Mouse (Mus musculus): ENCODE data around the gene Plcl2. TPM values are rescaled to one million over a fixed set of nuclear protein-coding genes. Genes with fewer than 3 reads are reported as not detected.
"Not testable (repeated sequence)": the region's sequence is repeated elsewhere in the genome, so short reads cannot be mapped to it uniquely, and the experiment has no call there.

Plcl2 gene
- polyA plus RNA-seq, 1 experiment, result 2.9 TPM

- no peaks in the 10 kb centered on the region for H3K36me3 ChIP-seq (ENCODE audit: control insufficient read depth, insufficient read depth, low read length, poor library complexity, severe bottlenecking)
- no peaks in the 10 kb centered on the region for H3K9me3 ChIP-seq (replicated peaks; ENCODE audit: control insufficient read depth, insufficient read depth, low read length, poor library complexity, severe bottlenecking)
- no peaks in the 10 kb centered on the region for H3K4me1 ChIP-seq (ENCODE audit: control insufficient read depth, insufficient read depth, low read length)
- H3K27ac ChIP-seq (ENCODE audit: insufficient read depth, low read length), result no peak overlapping the region
- H3K4me3 ChIP-seq (ENCODE audit: low read depth, low read length), result no peak overlapping the region
- H3K27me3 ChIP-seq (ENCODE audit: control insufficient read depth, insufficient read depth, low read length, poor library complexity, severe bottlenecking), result no peaks in the 10 kb centered on the region
- no peak for TF ChIP-seq POLR2A (IDR thresholded peaks at IDR 0.05; ENCODE audit: insufficient read depth, low read length)
- TF ChIP-seq CTCF (IDR thresholded peaks at IDR 0.05; ENCODE audit: low read depth, low read length), result no peak
- TF ChIP-seq EP300 (IDR thresholded peaks at IDR 0.05; ENCODE audit: insufficient read depth, low read depth, low read length), result no peak
- no peak overlapping the region for H3K9ac ChIP-seq (ENCODE audit: low read depth, poor library complexity, severe bottlenecking)
These were observed 42.9 kb downstream of the Plcl2 start for GRCm38 (mm10) chr17:50552130-50552529.

- TF ChIP-seq CTCF (IDR thresholded peaks at IDR 0.05; ENCODE audit: low read depth, low read length) (no peak), EP300 (IDR thresholded peaks at IDR 0.05; ENCODE audit: insufficient read depth, low read depth, low read length) (no peak), POLR2A (IDR thresholded peaks at IDR 0.05; ENCODE audit: insufficient read depth, low read length) (no peak)
- Histone ChIP-seq H3K9me3 (replicated peaks; ENCODE audit: control insufficient read depth, insufficient read depth, low read length, poor library complexity, severe bottlenecking) (no peaks in the 10 kb centered on the region), H3K4me3 (ENCODE audit: low read depth, low read length) (no peak overlapping the region), H3K9ac (ENCODE audit: low read depth, poor library complexity, severe bottlenecking) (no peak overlapping the region), H3K27me3 (ENCODE audit: control insufficient read depth, insufficient read depth, low read length, poor library complexity, severe bottlenecking) (peaks cover 1% of the 10 kb centered on the region; the same call in 1 of the 2 replicates), H3K27ac (ENCODE audit: insufficient read depth, low read length) (no peak overlapping the region), H3K4me1 (ENCODE audit: control insufficient read depth, insufficient read depth, low read length) (no peaks in the 10 kb centered on the region), H3K36me3 (ENCODE audit: control insufficient read depth, insufficient read depth, low read length, poor library complexity, severe bottlenecking) (no peaks in the 10 kb centered on the region)
These were observed 48.5 kb downstream of the Plcl2 start for GRCm38 (mm10) chr17:50557566-50558238.

GRCm38 (mm10) chr17:50558239-50558625 is 49.0 kb downstream of the Plcl2 start:
- H3K4me1 ChIP-seq (ENCODE audit: control insufficient read depth, insufficient read depth, low read length), result no peaks in the 10 kb centered on the region
- no peaks in the 10 kb centered on the region for H3K9me3 ChIP-seq (replicated peaks; ENCODE audit: control insufficient read depth, insufficient read depth, low read length, poor library complexity, severe bottlenecking)
- H3K36me3 ChIP-seq (ENCODE audit: control insufficient read depth, insufficient read depth, low read length, poor library complexity, severe bottlenecking), result no peaks in the 10 kb centered on the region
- peaks cover 1% of the 10 kb centered on the region; the same call in 1 of the 2 replicates for H3K27me3 ChIP-seq (ENCODE audit: control insufficient read depth, insufficient read depth, low read length, poor library complexity, severe bottlenecking)
- no peak overlapping the region for H3K4me3 ChIP-seq (ENCODE audit: low read depth, low read length)
- TF ChIP-seq EP300 (IDR thresholded peaks at IDR 0.05; ENCODE audit: insufficient read depth, low read depth, low read length), result no peak
- no peak overlapping the region for H3K9ac ChIP-seq (ENCODE audit: low read depth, poor library complexity, severe bottlenecking)
- H3K27ac ChIP-seq (ENCODE audit: insufficient read depth, low read length), result no peak overlapping the region

- no peak overlapping the region for H3K27ac ChIP-seq (ENCODE audit: insufficient read depth, low read length)
- no peak for TF ChIP-seq POLR2A (IDR thresholded peaks at IDR 0.05; ENCODE audit: insufficient read depth, low read length)
- no peak for TF ChIP-seq CTCF (IDR thresholded peaks at IDR 0.05; ENCODE audit: low read depth, low read length)
- TF ChIP-seq EP300 (IDR thresholded peaks at IDR 0.05; ENCODE audit: insufficient read depth, low read depth, low read length), result no peak
- no peak overlapping the region for H3K4me3 ChIP-seq (ENCODE audit: low read depth, low read length)
- H3K9me3 ChIP-seq (replicated peaks; ENCODE audit: control insufficient read depth, insufficient read depth, low read length, poor library complexity, severe bottlenecking), result no peaks in the 10 kb centered on the region
- no peaks in the 10 kb centered on the region for H3K4me1 ChIP-seq (ENCODE audit: control insufficient read depth, insufficient read depth, low read length)
- no peak overlapping the region for H3K9ac ChIP-seq (ENCODE audit: low read depth, poor library complexity, severe bottlenecking)
- no peaks in the 10 kb centered on the region for H3K27me3 ChIP-seq (ENCODE audit: control insufficient read depth, insufficient read depth, low read length, poor library complexity, severe bottlenecking)
- no peaks in the 10 kb centered on the region for H3K36me3 ChIP-seq (ENCODE audit: control insufficient read depth, insufficient read depth, low read length, poor library complexity, severe bottlenecking)
These were observed 56.3 kb downstream of the Plcl2 start for GRCm38 (mm10) chr17:50565376-50566123.

- H3K9ac ChIP-seq (ENCODE audit: low read depth, poor library complexity, severe bottlenecking), result no peak overlapping the region
- H3K36me3 ChIP-seq (ENCODE audit: control insufficient read depth, insufficient read depth, low read length, poor library complexity, severe bottlenecking), result no peaks in the 10 kb centered on the region
- no peaks in the 10 kb centered on the region for H3K9me3 ChIP-seq (replicated peaks; ENCODE audit: control insufficient read depth, insufficient read depth, low read length, poor library complexity, severe bottlenecking)
- TF ChIP-seq EP300 (IDR thresholded peaks at IDR 0.05; ENCODE audit: insufficient read depth, low read depth, low read length), result no peak
- TF ChIP-seq CTCF (IDR thresholded peaks at IDR 0.05; ENCODE audit: low read depth, low read length), result no peak
- no peak for TF ChIP-seq POLR2A (IDR thresholded peaks at IDR 0.05; ENCODE audit: insufficient read depth, low read length)
- no peak overlapping the region for H3K4me3 ChIP-seq (ENCODE audit: low read depth, low read length)
- H3K27ac ChIP-seq (ENCODE audit: insufficient read depth, low read length), result no peak overlapping the region
- no peaks in the 10 kb centered on the region for H3K4me1 ChIP-seq (ENCODE audit: control insufficient read depth, insufficient read depth, low read length)
- no peaks in the 10 kb centered on the region for H3K27me3 ChIP-seq (ENCODE audit: control insufficient read depth, insufficient read depth, low read length, poor library complexity, severe bottlenecking)
These were observed 59.6 kb downstream of the Plcl2 start for GRCm38 (mm10) chr17:50568846-50569245.

GRCm38 (mm10) chr17:50570228-50570627 is 61.0 kb downstream of the Plcl2 start:
- H3K4me1 ChIP-seq (ENCODE audit: control insufficient read depth, insufficient read depth, low read length); H3K4me3 ChIP-seq (ENCODE audit: low read depth, low read length): not testable (repeated sequence)

More at GRCm38 (mm10) chr17:50570228-50570627, 61.0 kb downstream of the Plcl2 start:
- not testable (repeated sequence) for H3K36me3 ChIP-seq (ENCODE audit: control insufficient read depth, insufficient read depth, low read length, poor library complexity, severe bottlenecking); H3K9ac ChIP-seq (ENCODE audit: low read depth, poor library complexity, severe bottlenecking); H3K9me3 ChIP-seq (replicated peaks; ENCODE audit: control insufficient read depth, insufficient read depth, low read length, poor library complexity, severe bottlenecking); H3K27me3 ChIP-seq (ENCODE audit: control insufficient read depth, insufficient read depth, low read length, poor library complexity, severe bottlenecking); H3K27ac ChIP-seq (ENCODE audit: insufficient read depth, low read length)
